Mouse (Mus musculus) lung, adult 18-20 months (tissue): ENCODE measurements at regions not wholly inside any gene's neighbourhood (a gene's known extent, or its start where the extent isn't known, plus 50 kb on each side); places are given as distances from the start of the nearest gene placed in this dataset.

Experiments used
- DNase-seq, 2 experiments: peaks; one replicate each; pipeline ENCODE4 v3.0.0; 2022; ENCODE audit warnings: mixed read lengths in 2 of 2

DNA sequence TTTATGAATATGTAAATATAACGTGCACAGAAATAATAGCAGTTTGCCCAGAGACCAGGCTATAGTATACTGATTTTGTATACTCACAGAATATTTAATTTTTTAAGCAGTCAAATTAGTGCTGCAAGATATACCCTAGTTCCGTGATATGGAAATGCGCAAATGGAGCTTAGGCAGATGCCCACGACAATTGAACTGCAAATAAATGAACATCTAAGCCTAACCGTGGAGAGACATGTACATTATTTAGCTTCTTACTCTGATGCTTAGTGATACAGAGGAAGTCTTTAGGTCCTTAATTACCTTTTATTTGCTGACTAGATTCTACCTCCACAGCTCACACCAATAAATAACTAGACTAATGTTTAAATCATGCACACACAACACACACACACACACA, 221.9 kb downstream of the Usp25 start:
- no peak for DNase-seq
